Mouse (Mus musculus): ENCODE data around the gene Med27. TPM values are rescaled to one million over a fixed set of nuclear protein-coding genes. Genes with fewer than 3 reads are reported as not detected.

Gene Med27
- total RNA-seq, 1 experiment from 2014 or later: 25.2 TPM

GRCm38 (mm10) chr2:29451368-29451999 is 104.9 kb downstream of the Med27 start:
- ATAC-seq (replicated peaks in 1 of 2; ENCODE audit: insufficient read depth in 1 of 2, low FRiP score in 2 of 2, low TSS enrichment in 1 of 2, low read depth in 1 of 2, poor library complexity in 2 of 2, severe bottlenecking in 2 of 2): no peak

GRCm38 (mm10) chr2:29453376-29453775 is 106.8 kb downstream of the Med27 start:
- ATAC-seq (replicated peaks in 1 of 2; ENCODE audit: insufficient read depth in 1 of 2, low FRiP score in 2 of 2, low TSS enrichment in 1 of 2, low read depth in 1 of 2, poor library complexity in 2 of 2, severe bottlenecking in 2 of 2): no peak

GRCm38 (mm10) chr2:29456631-29457320 is 110.2 kb downstream of the Med27 start:
- ATAC-seq (replicated peaks in 1 of 2; ENCODE audit: insufficient read depth in 1 of 2, low FRiP score in 2 of 2, low TSS enrichment in 1 of 2, low read depth in 1 of 2, poor library complexity in 2 of 2, severe bottlenecking in 2 of 2): no peak; a peak in 1 of 4 replicates

DNA sequence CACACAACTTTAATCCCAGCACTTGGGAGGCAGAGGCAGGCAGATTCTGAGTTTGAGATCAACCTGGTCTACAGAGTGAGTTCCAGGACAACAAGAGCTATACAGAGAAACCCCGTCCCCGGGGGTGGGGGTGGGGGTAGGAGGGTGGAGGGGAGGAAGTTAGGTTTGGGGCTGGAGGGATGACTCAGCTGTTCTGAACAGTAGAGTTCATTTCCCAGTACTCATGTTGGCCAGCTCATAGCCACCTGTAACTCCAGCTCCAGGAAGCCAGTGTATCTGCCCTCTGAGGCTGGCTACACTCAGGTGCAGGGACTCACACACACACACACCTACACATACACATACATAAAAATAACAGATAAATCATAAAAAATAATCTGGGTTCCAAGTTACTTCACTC is 111.1 kb downstream of the Med27 start:
- ATAC-seq (replicated peaks in 1 of 2; ENCODE audit: insufficient read depth in 1 of 2, low FRiP score in 2 of 2, low TSS enrichment in 1 of 2, low read depth in 1 of 2, poor library complexity in 2 of 2, severe bottlenecking in 2 of 2): peak; percentile 25 to 51; a peak in 1 of 4 replicates

- ATAC-seq (replicated peaks in 1 of 2; ENCODE audit: insufficient read depth in 1 of 2, low FRiP score in 2 of 2, low TSS enrichment in 1 of 2, low read depth in 1 of 2, poor library complexity in 2 of 2, severe bottlenecking in 2 of 2): no peak
These were observed 111.8 kb downstream of the Med27 start for GRCm38 (mm10) chr2:29458346-29458950.

- ATAC-seq (replicated peaks in 1 of 2; ENCODE audit: insufficient read depth in 1 of 2, low FRiP score in 2 of 2, low TSS enrichment in 1 of 2, low read depth in 1 of 2, poor library complexity in 2 of 2, severe bottlenecking in 2 of 2): no peak
These were observed 113.0 kb downstream of the Med27 start for GRCm38 (mm10) chr2:29459648-29460047.

GRCm38 (mm10) chr2:29461841-29462240 is 115.2 kb downstream of the Med27 start:
- no peak for ATAC-seq (replicated peaks in 1 of 2; ENCODE audit: insufficient read depth in 1 of 2, low FRiP score in 2 of 2, low TSS enrichment in 1 of 2, low read depth in 1 of 2, poor library complexity in 2 of 2, severe bottlenecking in 2 of 2)

DNA sequence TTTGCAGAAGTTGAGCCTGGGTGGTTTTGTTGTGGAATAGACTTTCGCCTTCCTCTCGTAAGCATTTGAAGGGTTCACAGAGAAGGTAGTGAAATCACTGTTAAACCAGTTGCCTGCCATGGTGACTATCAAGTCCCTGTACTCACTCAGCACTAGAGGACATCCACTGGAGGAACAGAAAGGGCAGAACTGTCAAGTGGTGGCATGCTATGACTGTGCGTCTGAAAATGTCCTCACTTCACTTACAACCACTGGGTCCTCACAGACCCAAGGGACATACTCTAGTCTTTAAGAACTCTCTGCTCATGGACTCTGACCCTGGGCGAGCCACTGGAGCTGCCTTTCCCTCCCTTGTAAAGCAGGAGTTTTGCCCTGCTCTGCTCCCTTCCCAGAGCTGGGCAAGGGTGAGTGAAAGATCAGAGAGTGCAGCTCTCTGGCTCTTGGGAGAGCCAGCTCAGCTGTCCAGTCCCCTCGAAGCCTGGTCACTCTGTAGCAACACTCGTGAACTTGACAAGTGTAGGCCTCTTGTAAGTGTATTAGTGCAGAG is 116.5 kb downstream of the Med27 start:
- ATAC-seq (replicated peaks in 1 of 2; ENCODE audit: insufficient read depth in 1 of 2, low FRiP score in 2 of 2, low TSS enrichment in 1 of 2, low read depth in 1 of 2, poor library complexity in 2 of 2, severe bottlenecking in 2 of 2): no peak

DNA sequence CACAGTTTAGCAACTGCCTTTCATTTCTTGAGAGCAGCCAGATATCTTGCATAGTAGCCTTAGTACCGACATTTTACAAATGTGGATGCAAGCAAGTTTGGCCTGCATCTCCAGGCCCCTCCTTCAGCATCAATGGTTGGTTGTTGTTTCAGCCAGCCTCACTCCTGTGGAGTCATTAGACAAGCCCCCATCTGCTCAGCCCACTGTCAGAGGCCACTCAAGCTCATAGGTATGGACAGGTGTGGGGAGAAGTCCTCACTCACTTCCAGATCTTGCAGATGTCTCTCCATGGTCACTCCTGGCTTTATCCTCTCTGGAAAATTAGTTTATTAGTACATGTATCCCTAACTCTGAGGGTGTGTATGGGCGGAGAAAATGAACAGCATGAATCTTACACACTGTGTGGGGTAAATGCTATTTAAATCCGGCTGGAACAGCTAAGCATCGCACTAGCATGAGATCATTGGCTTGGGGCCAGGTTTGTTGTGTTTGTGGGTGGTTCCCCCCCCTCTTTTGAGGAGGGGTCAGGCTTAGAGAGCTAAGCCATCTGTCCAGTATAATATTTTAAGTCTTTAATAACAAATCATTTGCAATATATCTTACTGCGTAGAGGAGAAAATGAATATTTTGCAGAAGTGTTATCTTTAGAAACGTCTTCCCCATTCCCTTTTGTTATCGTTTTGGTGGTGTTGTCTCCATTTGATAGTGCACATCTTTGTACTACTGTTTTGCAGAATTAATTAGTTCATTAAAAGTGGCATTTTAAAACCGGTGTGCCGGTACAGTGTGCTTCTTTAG is 118.4 kb downstream of the Med27 start:
- no peak for ATAC-seq (replicated peaks in 1 of 2; ENCODE audit: insufficient read depth in 1 of 2, low FRiP score in 2 of 2, low TSS enrichment in 1 of 2, low read depth in 1 of 2, poor library complexity in 2 of 2, severe bottlenecking in 2 of 2)

GRCm38 (mm10) chr2:29465649-29466137 is 119.1 kb downstream of the Med27 start:
- ATAC-seq (replicated peaks in 1 of 2; ENCODE audit: insufficient read depth in 1 of 2, low FRiP score in 2 of 2, low TSS enrichment in 1 of 2, low read depth in 1 of 2, poor library complexity in 2 of 2, severe bottlenecking in 2 of 2): peak; percentile 14 to 29; a peak in 1 of 4 replicates

DNA sequence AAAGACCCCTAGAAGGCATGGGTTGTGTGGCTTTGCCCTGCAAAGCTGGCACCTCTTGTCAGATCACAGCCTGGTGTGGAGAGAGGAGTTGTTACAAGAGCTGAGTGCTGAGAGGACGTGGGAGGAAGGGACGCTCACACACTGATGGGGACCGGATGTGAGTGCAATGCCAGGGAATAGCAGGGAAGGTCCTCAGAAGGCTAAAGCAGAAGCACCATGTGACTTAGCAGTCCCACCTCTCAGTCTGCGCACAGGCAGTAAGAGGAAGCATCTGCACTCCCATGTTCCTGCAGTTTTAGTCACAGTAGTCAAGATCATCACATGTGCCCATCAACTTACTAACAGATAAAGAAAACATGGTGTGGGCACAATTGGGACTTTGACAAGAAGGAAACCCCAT is 119.8 kb downstream of the Med27 start:
- ATAC-seq (replicated peaks in 1 of 2; ENCODE audit: insufficient read depth in 1 of 2, low FRiP score in 2 of 2, low TSS enrichment in 1 of 2, low read depth in 1 of 2, poor library complexity in 2 of 2, severe bottlenecking in 2 of 2): peak; percentile 58 to 60; a peak in 3 of 4 replicates

DNA sequence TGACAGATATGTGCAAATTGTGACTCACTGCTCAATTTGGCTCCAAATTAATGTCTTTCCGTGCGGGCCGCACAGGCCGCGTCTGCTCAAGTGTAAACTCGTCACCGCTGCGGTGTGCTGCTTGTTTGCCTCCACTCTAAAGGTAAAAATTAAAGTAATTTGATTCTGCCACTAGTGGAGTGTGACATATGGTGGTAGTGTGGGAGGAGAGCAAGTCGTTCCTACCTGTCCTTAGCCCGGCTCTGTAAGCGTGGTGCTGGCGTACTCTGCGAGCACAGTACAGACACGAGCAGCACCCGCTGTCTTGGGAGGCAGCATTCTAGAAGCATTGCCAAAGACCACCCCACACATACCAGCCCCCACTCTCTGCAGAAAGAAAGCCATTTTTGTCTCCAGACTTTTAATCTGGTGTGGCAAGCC is 121.9 kb downstream of the Med27 start:
- no peak for ATAC-seq (replicated peaks in 1 of 2; ENCODE audit: insufficient read depth in 1 of 2, low FRiP score in 2 of 2, low TSS enrichment in 1 of 2, low read depth in 1 of 2, poor library complexity in 2 of 2, severe bottlenecking in 2 of 2)

DNA sequence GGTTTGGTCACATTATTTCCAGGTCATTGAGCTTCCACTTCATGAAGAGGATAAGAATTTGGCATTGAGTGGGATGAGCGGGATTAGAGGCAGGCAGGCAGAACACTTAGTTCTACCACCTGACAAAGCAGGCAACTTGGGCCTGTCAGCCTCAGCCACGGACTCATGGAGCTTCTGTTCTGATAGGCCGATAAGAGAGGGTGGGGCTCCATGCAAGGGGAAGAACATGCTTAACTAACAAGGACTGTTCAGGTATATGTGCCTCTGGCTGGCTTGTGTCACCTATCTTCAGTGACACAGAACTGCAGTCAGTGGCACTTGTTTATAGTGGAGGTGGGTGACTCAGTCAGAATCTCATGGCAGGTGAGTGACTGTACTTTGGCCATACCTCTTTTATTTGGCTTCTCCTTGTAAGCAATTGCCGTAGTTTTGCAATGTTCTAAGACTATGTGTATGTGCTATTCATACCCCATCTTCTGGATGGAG is 126.4 kb downstream of the Med27 start:
- no peak for ATAC-seq (replicated peaks in 1 of 2; ENCODE audit: insufficient read depth in 1 of 2, low FRiP score in 2 of 2, low TSS enrichment in 1 of 2, low read depth in 1 of 2, poor library complexity in 2 of 2, severe bottlenecking in 2 of 2)

GRCm38 (mm10) chr2:29473907-29474306 is 127.3 kb downstream of the Med27 start:
- ATAC-seq (replicated peaks in 1 of 2; ENCODE audit: insufficient read depth in 1 of 2, low FRiP score in 2 of 2, low TSS enrichment in 1 of 2, low read depth in 1 of 2, poor library complexity in 2 of 2, severe bottlenecking in 2 of 2): no peak

- no peak for ATAC-seq (replicated peaks in 1 of 2; ENCODE audit: insufficient read depth in 1 of 2, low FRiP score in 2 of 2, low TSS enrichment in 1 of 2, low read depth in 1 of 2, poor library complexity in 2 of 2, severe bottlenecking in 2 of 2)
These were observed 130.1 kb downstream of the Med27 start for GRCm38 (mm10) chr2:29476702-29477101.

- no peak for ATAC-seq (replicated peaks in 1 of 2; ENCODE audit: insufficient read depth in 1 of 2, low FRiP score in 2 of 2, low TSS enrichment in 1 of 2, low read depth in 1 of 2, poor library complexity in 2 of 2, severe bottlenecking in 2 of 2)
These were observed 135.2 kb downstream of the Med27 start for GRCm38 (mm10) chr2:29481856-29482255.

DNA sequence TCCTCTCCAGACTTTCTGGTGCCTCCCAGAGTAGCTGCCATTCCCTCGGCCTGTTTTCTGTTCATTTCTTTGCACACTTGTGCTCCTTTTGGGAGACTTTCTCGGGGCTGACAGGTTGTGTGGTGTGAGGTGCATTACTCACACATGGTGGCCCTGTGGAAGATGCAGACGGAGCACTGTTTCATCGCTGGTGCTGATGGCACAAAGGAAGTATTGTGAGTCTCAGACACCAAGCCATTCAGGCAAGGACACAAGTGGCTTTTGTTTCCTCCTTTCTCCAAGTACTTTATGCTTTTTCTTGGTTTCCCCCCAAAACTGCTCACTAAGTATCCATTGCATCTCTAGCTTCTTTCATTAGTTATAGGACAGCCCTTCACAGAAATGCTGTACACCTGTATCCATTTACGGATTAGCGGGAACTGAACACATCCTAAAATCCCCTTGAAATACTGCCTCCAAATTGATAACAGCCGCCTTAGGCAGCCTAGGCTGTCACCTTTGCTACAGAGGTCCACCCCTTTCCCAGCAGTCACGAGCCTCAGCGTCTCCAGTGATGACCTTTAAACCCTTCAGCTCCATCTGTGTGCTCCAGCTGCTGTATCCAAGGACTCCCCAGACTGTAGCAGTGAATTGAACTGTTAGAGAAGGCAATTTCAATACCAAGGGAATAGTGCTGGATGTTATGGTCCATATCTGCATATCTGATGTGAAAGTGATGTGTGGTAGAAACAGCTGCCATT is 136.5 kb downstream of the Med27 start:
- no peak for ATAC-seq (replicated peaks in 1 of 2; ENCODE audit: insufficient read depth in 1 of 2, low FRiP score in 2 of 2, low TSS enrichment in 1 of 2, low read depth in 1 of 2, poor library complexity in 2 of 2, severe bottlenecking in 2 of 2)

Data from hematopoietic stem cell, adult 5-6 weeks (primary cell).